Mouse (Mus musculus): ENCODE results near the gene Chrm1.

Chrm1 gene

GRCm38 (mm10) chr19:8663360-8663839 is at the start of gene Chrm1:
TSS of gene Chrm1 (plus strand) at chr19:8663789.
- no peak for DNase-seq

GRCm38 (mm10) chr19:8614343-8614742 is 49.2 kb upstream of the Chrm1 start:
- DNase-seq: no peak

GRCm38 (mm10) chr19:8616314-8616713 is 47.3 kb upstream of the Chrm1 start:
- no peak for DNase-seq

GRCm38 (mm10) chr19:8617904-8618303 is 45.7 kb upstream of the Chrm1 start, which contains the start of gene Slc22a6:
TSS of gene Slc22a6 (plus strand) at chr19:8618039.
- no peak for DNase-seq

GRCm38 (mm10) chr19:8621098-8621497 is 42.5 kb upstream of the Chrm1 start:
- DNase-seq: no peak

GRCm38 (mm10) chr19:8630249-8630648 is 33.3 kb upstream of the Chrm1 start:
- no peak for DNase-seq

GRCm38 (mm10) chr19:8630826-8631225 is 32.8 kb upstream of the Chrm1 start:
- no peak for DNase-seq

- DNase-seq: no peak
Measured at GRCm38 (mm10) chr19:8632029-8632428, 31.6 kb upstream of the Chrm1 start.

GRCm38 (mm10) chr19:8642086-8642485 is 21.5 kb upstream of the Chrm1 start:
- DNase-seq: no peak

- DNase-seq: no peak
Measured at GRCm38 (mm10) chr19:8646393-8646792, 17.2 kb upstream of the Chrm1 start.

GRCm38 (mm10) chr19:8655833-8656232 is 7.8 kb upstream of the Chrm1 start:
- DNase-seq: no peak

GRCm38 (mm10) chr19:8656341-8656740 is 7.2 kb upstream of the Chrm1 start:
- DNase-seq: peak in 1 of 2 experiments; percentile 28

GRCm38 (mm10) chr19:8661821-8662307 is 1.7 kb upstream of the Chrm1 start:
- peak in 1 of 2 experiments; percentile 14 for DNase-seq

- DNase-seq: peak; percentile 58 to 67
Measured at GRCm38 (mm10) chr19:8662337-8662736, 1.3 kb upstream of the Chrm1 start.

- no peak for DNase-seq
Measured at GRCm38 (mm10) chr19:8663911-8664421, 377 bp downstream of the Chrm1 start.

- DNase-seq: no peak
Measured at GRCm38 (mm10) chr19:8664859-8665258, 1.3 kb downstream of the Chrm1 start.

- no peak for DNase-seq
Measured at GRCm38 (mm10) chr19:8665746-8666145, 2.2 kb downstream of the Chrm1 start.

- no peak for DNase-seq
Measured at GRCm38 (mm10) chr19:8672859-8673258, 9.3 kb downstream of the Chrm1 start.

GRCm38 (mm10) chr19:8673336-8674063 is 9.9 kb downstream of the Chrm1 start:
- DNase-seq: no peak

- DNase-seq: peak; percentile 58 to 65
Measured at GRCm38 (mm10) chr19:8679031-8679779, 15.6 kb downstream of the Chrm1 start.

GRCm38 (mm10) chr19:8681633-8682362 is 18.2 kb downstream of the Chrm1 start:
- DNase-seq: no peak

- peak in 1 of 2 experiments; percentile 82 for DNase-seq
Measured at GRCm38 (mm10) chr19:8682996-8683395, 19.4 kb downstream of the Chrm1 start.

GRCm38 (mm10) chr19:8683627-8684026 is 20.0 kb downstream of the Chrm1 start:
- DNase-seq: no peak

All from lung, postnatal 4 days (tissue).